Mouse (Mus musculus): ENCODE results near the gene Emd.

DNA sequence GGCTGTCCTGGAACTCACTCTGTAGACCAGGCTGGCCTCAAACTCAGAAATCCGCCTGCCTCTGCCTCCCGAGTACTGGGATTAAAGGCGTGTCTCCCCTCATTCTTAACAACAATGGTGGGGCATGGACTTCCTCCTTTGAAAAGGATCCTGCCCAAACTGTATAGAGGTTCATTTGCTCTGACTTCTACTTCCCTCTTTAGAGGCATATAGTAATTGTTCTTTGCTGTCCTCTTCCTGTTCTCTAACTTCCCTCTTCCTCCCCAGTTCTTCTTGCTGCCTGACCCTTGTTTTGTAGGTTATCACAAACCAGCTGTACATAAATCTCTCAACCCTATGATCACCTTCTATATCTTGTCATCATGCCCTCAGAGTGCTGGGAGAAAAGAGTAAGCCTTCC, 45.2 kb downstream of the Emd start:
- TF ChIP-seq CTCF (IDR thresholded peaks at IDR 0.05; ENCODE audit: control insufficient read depth, insufficient read depth, low read length) (no peak), POLR2A (IDR thresholded peaks at IDR 0.05; ENCODE audit: borderline replicate concordance, control insufficient read depth, low read depth, low read length) (no peak)
